Mouse (Mus musculus): ENCODE measurements around the gene Csrp1. TPM values are rescaled to one million over a fixed set of nuclear protein-coding genes. Genes with fewer than 3 reads are reported as not detected.

Gene Csrp1
- total and polyA plus RNA-seq, 3 experiments = 44.4 to 73.0 TPM; not detected in 1

GRCm38 (mm10) chr1:135676938-135677682 lies 42.8 kb upstream of the Csrp1 start:
- Histone ChIP-seq H3K9me3 (replicated peaks; ENCODE audit: insufficient read depth, low read length) (no peaks in the 10 kb centered on the region), H3K4me3 (ENCODE audit: control insufficient read depth in 1 of 2, insufficient read depth in 1 of 2, low read depth in 2 of 2, low read length in 2 of 2) (no peak overlapping the region), H3K9ac (ENCODE audit: control insufficient read depth, low read depth, low read length, poor library complexity, severe bottlenecking) (no peak overlapping the region), H3K36me3 (ENCODE audit: control insufficient read depth in 1 of 2, insufficient read depth in 2 of 2, low read length in 2 of 2) (peaks cover 0 to 19% of the 10 kb centered on the region in 2 experiments; a peak in 2 of 4 replicates), H3K4me1 (ENCODE audit: control insufficient read depth in 1 of 2, insufficient read depth in 2 of 2, low read length in 2 of 2) (peaks cover 2 to 25% of the 10 kb centered on the region in 2 experiments), H3K27ac (ENCODE audit: control insufficient read depth, low read depth, low read length) (no peak overlapping the region), H3K79me2 (ENCODE audit: control insufficient read depth, insufficient read depth, low read length, poor library complexity) (no peaks in the 10 kb centered on the region), H3K27me3 (ENCODE audit: control insufficient read depth in 1 of 2, insufficient read depth in 2 of 2, low read length in 2 of 2) (no peaks in the 10 kb centered on the region)
- TF ChIP-seq TCF12 (IDR thresholded peaks at IDR 0.05; ENCODE audit: low read depth, low read length) (no peak), CTCF (IDR thresholded peaks at IDR 0.05 in 2 of 3, conservative IDR thresholded peaks at IDR 0.05 in 1 of 3; ENCODE audit: control insufficient read depth in 1 of 3, insufficient read depth in 1 of 3, low read depth in 2 of 3, low read length in 3 of 3, poor library complexity in 1 of 3, severe bottlenecking in 1 of 3) (no peak)
- no peak for DNase-seq (ENCODE audit: low read depth, low spot score)

GRCm38 (mm10) chr1:135678145-135678544 lies 41.7 kb upstream of the Csrp1 start:
- Histone ChIP-seq H3K79me2 (ENCODE audit: control insufficient read depth, insufficient read depth, low read length, poor library complexity) (no peaks in the 10 kb centered on the region), H3K4me1 (ENCODE audit: control insufficient read depth in 1 of 2, insufficient read depth in 2 of 2, low read length in 2 of 2) (peaks cover 2 to 25% of the 10 kb centered on the region in 2 experiments), H3K4me3 (ENCODE audit: control insufficient read depth in 1 of 2, insufficient read depth in 1 of 2, low read depth in 2 of 2, low read length in 2 of 2) (no peak overlapping the region), H3K36me3 (ENCODE audit: control insufficient read depth in 1 of 2, insufficient read depth in 2 of 2, low read length in 2 of 2) (peaks cover 0 to 19% of the 10 kb centered on the region in 2 experiments; a peak in 2 of 4 replicates), H3K9me3 (replicated peaks; ENCODE audit: insufficient read depth, low read length) (no peaks in the 10 kb centered on the region), H3K27ac (ENCODE audit: control insufficient read depth, low read depth, low read length) (no peak overlapping the region), H3K9ac (ENCODE audit: control insufficient read depth, low read depth, low read length, poor library complexity, severe bottlenecking) (no peak overlapping the region), H3K27me3 (ENCODE audit: control insufficient read depth in 1 of 2, insufficient read depth in 2 of 2, low read length in 2 of 2) (no peaks in the 10 kb centered on the region)
- no peak for TF ChIP-seq CTCF (IDR thresholded peaks at IDR 0.05 in 2 of 3, conservative IDR thresholded peaks at IDR 0.05 in 1 of 3; ENCODE audit: control insufficient read depth in 1 of 3, insufficient read depth in 1 of 3, low read depth in 2 of 3, low read length in 3 of 3, poor library complexity in 1 of 3, severe bottlenecking in 1 of 3)
- TF ChIP-seq ELF1 (IDR thresholded peaks at IDR 0.05; ENCODE audit: low read depth, low read length) = no peak
- TF ChIP-seq RCOR1 (IDR thresholded peaks at IDR 0.05; ENCODE audit: low read depth, low read length) = no peak
- no peak for TF ChIP-seq ZC3H11A (IDR thresholded peaks at IDR 0.05; ENCODE audit: low read depth, low read length)
- TF ChIP-seq JUND (IDR thresholded peaks at IDR 0.05; ENCODE audit: low read depth, low read length) = no peak
- no peak for TF ChIP-seq MAFK (IDR thresholded peaks at IDR 0.05; ENCODE audit: borderline replicate concordance, low read depth, low read length)
- TF ChIP-seq TCF12 (IDR thresholded peaks at IDR 0.05; ENCODE audit: low read depth, low read length) = no peak
- TF ChIP-seq CHD1 (IDR thresholded peaks at IDR 0.05; ENCODE audit: low read depth, low read length) = no peak
- TF ChIP-seq MEF2A (IDR thresholded peaks at IDR 0.05; ENCODE audit: extremely low read depth, insufficient replicate concordance, low read depth, low read length, poor library complexity, severe bottlenecking) = no peak
- no peak for TF ChIP-seq RAD21 (IDR thresholded peaks at IDR 0.05; ENCODE audit: low read depth, low read length)
- no peak for TF ChIP-seq NRF1 (IDR thresholded peaks at IDR 0.05; ENCODE audit: insufficient read depth, low read depth, low read length, poor library complexity, severe bottlenecking)
- no peak for TF ChIP-seq ETS1 (IDR thresholded peaks at IDR 0.05; ENCODE audit: low read depth, low read length)
- no peak for TF ChIP-seq SMC3 (IDR thresholded peaks at IDR 0.05; ENCODE audit: low read depth, low read length)
- DNase-seq (ENCODE audit: low read depth, low spot score) = no peak

Data from MEL (cell line).